Mouse (Mus musculus) forebrain, embryonic 10.5 days (tissue): Measurements from ENCODE around the gene Gm9837. TPM values are rescaled to one million over a fixed set of nuclear protein-coding genes. Genes with fewer than 3 reads are reported as not detected.
"Not testable (repeated sequence)": the region's sequence is repeated elsewhere in the genome, so short reads cannot be mapped to it uniquely, and the experiment has no call there.

Experiments used
- DNase-seq: peaks from one replicate; pipeline ENCODE4 v3.0.0-alpha.2; 2017; ENCODE audit warnings: low spot score; ENCODE audit errors: extremely low spot score
- H3K27ac ChIP-seq: fragments of 300-500 bp; sonication (generic); 2 replicates; pipeline ENCODE4 v1.5.1; 2016; ENCODE audit warnings: mild to moderate bottlenecking
- H3K27me3 ChIP-seq: fragments of 300-500 bp; sonication (generic); 2 replicates; pipeline ENCODE4 v1.6.1; 2016; ENCODE audit warnings: mild to moderate bottlenecking; ENCODE audit not compliant: poor library complexity, severe bottlenecking
- H3K36me3 ChIP-seq: fragments of 300-500 bp; sonication (generic); replicated peaks from 2 replicates; pipeline ENCODE4 v1.6.1; 2016; ENCODE audit warnings: mild to moderate bottlenecking, moderate library complexity
- H3K4me1 ChIP-seq: fragments of 300-500 bp; sonication (generic); 2 replicates; pipeline ENCODE4 v1.6.1; 2016
- H3K4me3 ChIP-seq: fragments of 300-500 bp; sonication (generic); 2 replicates; pipeline ENCODE4 v1.5.1; 2016; ENCODE audit warnings: mild to moderate bottlenecking, moderate library complexity
- H3K9me3 ChIP-seq: fragments of 300-500 bp; sonication (generic); 2 replicates; pipeline ENCODE4 v1.6.1; 2016; ENCODE audit warnings: mild to moderate bottlenecking, moderate library complexity
- WGBS: fragments of 180-500 bp; shearing (Covaris S2); methylation state at CpG from one replicate; pipeline ENCODE4 v1.1.7; 2016; 5-methylcytosine and 5-hydroxymethylcytosine counted together
- polyA plus RNA-seq: library from polyadenylated mRNA; unstranded; fragments of >200 nt; fragmentation: Nextera tagmentation; extraction: Ambion mirVana; gene quantifications from 2 replicates; pipeline ENCODE4 v1.2.1, GENCODE M21; 2016

Gene Gm9837
- polyA plus RNA-seq, 1 experiment from 2014 or later = not detected

DNA sequence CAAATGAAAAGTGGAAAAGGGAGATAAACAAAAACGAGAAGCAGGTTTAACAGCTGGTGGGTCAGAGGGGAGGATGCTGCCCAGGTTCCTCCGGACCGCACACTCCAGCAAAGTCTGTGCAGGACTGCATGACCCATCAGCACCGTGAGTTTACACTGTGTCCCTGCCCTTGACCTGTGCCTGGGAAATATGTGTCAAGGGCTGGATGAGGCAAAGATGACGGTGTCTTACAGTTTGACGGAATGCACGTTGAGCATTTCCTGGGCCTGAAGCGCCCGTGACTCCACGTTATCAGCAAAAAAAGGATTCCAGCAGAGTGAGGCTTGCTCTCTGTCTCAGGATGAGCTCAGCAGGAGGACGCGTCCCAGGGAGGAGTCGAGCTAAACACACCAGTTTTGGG lies 24.7 kb downstream of the Gm9837 start:
- Histone ChIP-seq H3K27me3 (no peaks in the 10 kb centered on the region), H3K4me1 (no peaks in the 10 kb centered on the region), H3K4me3 (no peak overlapping the region), H3K36me3 (no peaks in the 10 kb centered on the region), H3K9me3 (no peaks in the 10 kb centered on the region), H3K27ac (no peak overlapping the region)
- 64% methylated on average over 13 of the region's 13 CpGs for WGBS
- DNase-seq = no peak

- no peaks in the 10 kb centered on the region for H3K9me3 ChIP-seq
- no peak for DNase-seq
- WGBS = 48% methylated on average over 6 of the region's 6 CpGs
- H3K27ac ChIP-seq = no peak overlapping the region
- no peak overlapping the region for H3K4me3 ChIP-seq
- no peaks in the 10 kb centered on the region for H3K27me3 ChIP-seq
- no peaks in the 10 kb centered on the region for H3K4me1 ChIP-seq
- no peaks in the 10 kb centered on the region for H3K36me3 ChIP-seq
Measured at GRCm38 (mm10) chr11:53443861-53444260, 26.4 kb downstream of the Gm9837 start.

DNA sequence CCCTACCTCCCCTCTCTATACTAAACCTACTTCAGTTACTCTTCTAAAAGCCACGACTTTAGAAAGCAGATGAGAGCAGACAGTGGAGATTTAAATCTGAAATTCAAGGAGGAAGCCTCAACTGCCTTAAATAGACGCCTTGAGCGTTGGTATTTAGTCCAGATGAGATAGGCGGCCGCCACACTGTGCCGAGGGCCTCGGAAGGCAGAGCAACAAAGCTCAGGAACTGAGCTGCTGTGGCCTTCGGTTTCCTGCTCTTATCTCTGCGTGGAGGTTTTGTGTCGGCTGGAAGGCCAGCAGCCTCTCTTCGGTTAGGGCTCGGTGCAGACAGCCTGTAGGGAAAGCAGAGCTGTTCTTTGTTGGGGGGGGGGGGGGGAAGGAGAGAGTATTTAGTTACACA lies 28.4 kb downstream of the Gm9837 start:
- no peak overlapping the region for H3K4me3 ChIP-seq
- no peak overlapping the region for H3K27ac ChIP-seq
- no peak for DNase-seq
- 63% methylated on average over 12 of the region's 12 CpGs for WGBS
- no peaks in the 10 kb centered on the region for H3K9me3 ChIP-seq
- H3K27me3 ChIP-seq = no peaks in the 10 kb centered on the region
- no peaks in the 10 kb centered on the region for H3K36me3 ChIP-seq
- H3K4me1 ChIP-seq = no peaks in the 10 kb centered on the region

DNA sequence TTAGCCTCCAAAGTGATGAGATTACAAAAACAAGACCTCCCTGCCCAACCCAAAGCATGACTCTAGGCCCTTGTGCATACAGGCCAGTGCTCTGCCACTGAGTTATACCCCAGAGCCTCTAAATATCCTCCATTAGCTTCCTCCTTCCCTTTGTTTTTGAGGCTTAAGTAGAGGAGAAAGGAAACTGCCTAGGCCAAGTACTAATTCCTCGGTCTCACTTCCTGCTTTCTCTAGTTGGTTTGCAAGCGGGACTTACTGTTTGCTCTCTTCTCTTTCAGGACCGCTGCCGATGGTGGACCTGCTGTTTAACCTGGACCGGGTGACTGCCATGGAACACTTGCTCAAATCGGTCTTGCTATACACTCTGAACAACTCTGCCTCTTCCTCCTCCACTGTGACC lies 33.9 kb downstream of the Gm9837 start:
- H3K4me3 ChIP-seq = no peak overlapping the region
- 95% methylated on average over 6 of the region's 6 CpGs for WGBS
- no peak for DNase-seq
- no peaks in the 10 kb centered on the region for H3K9me3 ChIP-seq
- no peaks in the 10 kb centered on the region for H3K36me3 ChIP-seq
- H3K4me1 ChIP-seq = peaks cover 5% of the 10 kb centered on the region
- H3K27ac ChIP-seq = no peak overlapping the region
- no peaks in the 10 kb centered on the region for H3K27me3 ChIP-seq

DNA sequence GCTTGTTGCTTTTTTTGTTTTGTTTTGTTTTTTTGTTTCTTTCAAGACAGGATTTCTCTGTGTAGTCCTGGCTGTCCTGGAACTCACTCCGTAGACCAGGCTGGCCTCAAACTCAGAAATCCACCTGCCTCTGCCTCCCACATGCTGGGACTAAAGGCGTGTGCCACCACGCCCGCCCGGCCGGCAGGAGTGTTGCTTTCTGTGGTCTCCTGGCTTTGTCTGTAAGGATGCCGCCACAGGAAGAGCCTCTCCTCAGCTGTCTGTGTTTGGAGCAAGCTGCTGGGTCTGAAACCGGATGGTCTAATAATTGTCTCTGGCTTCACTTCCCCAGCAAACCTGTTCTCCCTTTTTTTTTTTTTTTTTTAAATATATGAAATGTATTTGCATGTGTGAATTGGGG lies 34.8 kb downstream of the Gm9837 start:
- H3K9me3 ChIP-seq = no peaks in the 10 kb centered on the region
- no peak overlapping the region for H3K4me3 ChIP-seq
- peaks cover 8% of the 10 kb centered on the region for H3K4me1 ChIP-seq
- no peak overlapping the region for H3K27ac ChIP-seq
- no peaks in the 10 kb centered on the region for H3K36me3 ChIP-seq
- no peaks in the 10 kb centered on the region for H3K27me3 ChIP-seq
- DNase-seq = no peak
- 91% methylated on average over 8 of the region's 8 CpGs for WGBS

GRCm38 (mm10) chr11:53433057-53433456 lies 37.2 kb downstream of the Gm9837 start:
- Histone ChIP-seq H3K9me3 (no peaks in the 10 kb centered on the region), H3K27me3 (no peaks in the 10 kb centered on the region), H3K36me3 (peaks cover 13% of the 10 kb centered on the region), H3K27ac (no peak overlapping the region), H3K4me1 (peaks cover 20% of the 10 kb centered on the region), H3K4me3 (no peak overlapping the region)
- DNase-seq = no peak
- WGBS = 65% methylated on average over 6 of the region's 6 CpGs

- Histone ChIP-seq H3K9me3 (no peaks in the 10 kb centered on the region), H3K27ac (peak overlapping the region; percentile 89), H3K27me3 (no peaks in the 10 kb centered on the region), H3K4me1 (peaks cover 20% of the 10 kb centered on the region), H3K36me3 (peaks cover 26% of the 10 kb centered on the region), H3K4me3 (peak overlapping the region; percentile 96)
- WGBS = 25% methylated on average over 9 of the region's 9 CpGs
- DNase-seq = no peak
Measured at GRCm38 (mm10) chr11:53431347-53432056, 38.8 kb downstream of the Gm9837 start.

GRCm38 (mm10) chr11:53430670-53431346 lies 39.5 kb downstream of the Gm9837 start, which contains the start of the genes Uqcrq and Gdf9:
Gene Uqcrq, minus strand, starts transcription at chr11:53430831.
Gene Gdf9, plus strand, starts transcription at chr11:53431023.
- peak within 1 kb of the TSS; percentile 96 for H3K4me3 ChIP-seq
- H3K27me3 ChIP-seq = no peaks in the 10 kb centered on the region
- H3K9me3 ChIP-seq = no peaks in the 10 kb centered on the region
- under 1% methylated on average over 44 of the region's 44 CpGs for WGBS
- peak; percentile 97 for DNase-seq
- peaks cover 26% of the 10 kb centered on the region for H3K36me3 ChIP-seq
- H3K27ac ChIP-seq = peak within 1 kb of the TSS; percentile 89
- H3K4me1 ChIP-seq = peaks cover 20% of the 10 kb centered on the region

DNA sequence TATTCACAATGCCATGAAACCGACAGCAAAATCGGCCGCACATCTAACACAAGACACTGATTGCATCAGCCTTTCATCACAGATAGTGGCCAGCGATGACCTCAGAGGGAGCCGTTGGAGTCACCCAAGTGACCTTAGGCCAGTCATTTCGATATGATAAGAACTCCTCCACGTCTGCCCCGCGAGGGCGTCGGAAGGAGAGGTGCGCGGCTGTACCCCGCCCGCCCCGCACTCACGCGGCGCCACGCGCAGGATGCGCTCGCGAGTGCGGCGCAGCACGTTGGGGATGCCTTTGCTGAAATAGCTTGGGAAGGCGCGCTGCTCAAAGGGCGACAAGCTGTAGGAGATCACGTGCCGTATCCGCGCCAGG lies 40.0 kb downstream of the Gm9837 start:
- H3K27ac ChIP-seq = peak overlapping the region; percentile 89
- H3K9me3 ChIP-seq = no peaks in the 10 kb centered on the region
- H3K27me3 ChIP-seq = no peaks in the 10 kb centered on the region
- WGBS = under 1% methylated on average over 34 of the region's 34 CpGs
- H3K4me3 ChIP-seq = peak overlapping the region; percentile 96
- peaks cover 26% of the 10 kb centered on the region for H3K36me3 ChIP-seq
- peaks cover 20% of the 10 kb centered on the region for H3K4me1 ChIP-seq
- DNase-seq = peak; percentile 25

DNA sequence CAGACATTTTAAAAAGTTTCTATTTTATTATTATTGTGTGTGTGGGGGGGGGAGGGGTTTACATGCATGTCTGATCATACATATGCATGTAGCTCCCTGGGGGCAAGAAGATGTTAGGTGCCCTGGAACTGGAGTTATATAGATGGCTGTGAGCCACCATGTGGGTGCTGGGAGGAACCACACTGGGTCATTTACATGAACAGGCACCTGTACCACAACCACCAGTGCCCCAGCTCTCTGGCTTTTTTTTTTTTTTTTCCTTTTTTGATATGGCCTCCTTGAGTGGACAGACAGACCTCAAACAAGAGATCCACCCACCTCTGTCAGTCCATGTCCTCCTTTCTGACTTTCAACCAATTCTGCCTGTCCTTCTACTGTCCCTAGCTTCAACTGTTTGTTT lies 41.1 kb downstream of the Gm9837 start:
- Histone ChIP-seq H3K4me1 (peaks cover 20% of the 10 kb centered on the region), H3K4me3 (peak overlapping the region; percentile 96), H3K27me3 (no peaks in the 10 kb centered on the region), H3K27ac (no peak overlapping the region), H3K36me3 (peaks cover 26% of the 10 kb centered on the region), H3K9me3 (no peaks in the 10 kb centered on the region)
- no peak for DNase-seq

GRCm38 (mm10) chr11:53428716-53429057 lies 41.6 kb downstream of the Gm9837 start:
- no peak overlapping the region; the same call in 1 of the 2 replicates for H3K4me3 ChIP-seq
- H3K27ac ChIP-seq = no peak overlapping the region
- no peak for DNase-seq
- no peaks in the 10 kb centered on the region for H3K27me3 ChIP-seq
- 98% methylated on average over 5 of the region's 5 CpGs for WGBS
- H3K36me3 ChIP-seq = peaks cover 26% of the 10 kb centered on the region
- H3K9me3 ChIP-seq = no peaks in the 10 kb centered on the region
- H3K4me1 ChIP-seq = peaks cover 20% of the 10 kb centered on the region

DNA sequence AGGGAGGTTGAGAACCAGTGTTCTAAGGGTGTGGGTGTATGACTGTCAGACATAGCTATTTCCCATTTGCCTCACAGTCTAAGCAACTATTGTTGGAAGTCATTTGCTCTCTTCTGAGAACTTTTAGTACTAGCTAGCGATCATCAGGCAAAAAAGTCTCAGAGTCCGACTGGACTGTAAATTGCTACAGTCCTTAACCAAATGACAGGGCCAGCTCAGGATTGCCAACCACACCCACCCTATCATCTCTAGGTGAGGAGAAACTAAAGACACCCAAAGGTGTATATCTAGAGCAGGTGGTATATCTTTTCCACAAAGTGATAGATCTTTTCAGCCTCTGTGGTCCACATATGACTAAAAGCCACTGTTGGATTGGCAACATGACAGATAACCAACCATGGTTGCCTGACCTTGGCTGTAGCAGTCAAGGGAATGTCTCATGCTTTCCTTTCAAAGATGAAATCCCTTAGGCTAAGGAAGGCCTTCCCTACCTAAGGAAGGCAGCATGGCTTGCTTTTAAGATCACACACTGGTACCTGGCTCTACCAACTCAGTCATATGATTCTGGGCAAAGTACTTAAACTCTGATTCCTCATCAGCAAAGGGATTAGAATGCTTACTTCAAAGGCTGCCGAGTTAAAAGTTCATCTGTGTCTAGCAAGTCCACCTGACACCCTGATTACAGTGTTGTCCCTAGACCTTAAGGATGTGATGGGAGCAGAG lies 42.1 kb downstream of the Gm9837 start:
- 90% methylated on average over 3 of the region's 3 CpGs for WGBS
- H3K27ac ChIP-seq = no peak overlapping the region

DNA sequence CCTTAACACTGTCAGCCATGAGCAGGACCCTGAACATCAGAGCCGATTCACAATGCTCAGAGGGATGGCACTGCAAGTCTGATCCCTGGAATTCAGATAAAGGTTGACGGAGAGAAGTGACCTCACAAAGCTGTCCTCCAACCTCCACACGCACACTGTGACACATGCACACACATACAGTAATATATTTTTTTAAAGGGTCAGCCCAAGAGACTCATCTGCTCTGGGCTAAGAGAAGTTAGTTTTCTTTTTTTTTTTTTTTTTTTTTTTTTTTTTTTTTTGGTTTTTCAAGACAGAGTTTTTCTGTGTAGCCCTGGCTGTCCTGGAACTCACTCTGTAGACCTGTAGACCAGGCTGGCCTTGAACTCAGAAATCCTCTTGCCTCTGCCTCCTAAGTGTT lies 43.4 kb downstream of the Gm9837 start:
- not testable (repeated sequence) for DNase-seq, H3K9me3 ChIP-seq, H3K27me3 ChIP-seq, H3K27ac ChIP-seq, H3K4me3 ChIP-seq
- H3K4me1 ChIP-seq = peaks cover 20% of the 10 kb centered on the region
- H3K36me3 ChIP-seq = peaks cover 30% of the 10 kb centered on the region
- 90% methylated on average over 3 of the region's 3 CpGs for WGBS

More for the DNA sequence above, 42.1 kb downstream of the Gm9837 start:
- Histone ChIP-seq H3K36me3 (peaks cover 26% of the 10 kb centered on the region), H3K27me3 (no peaks in the 10 kb centered on the region), H3K4me3 (no peak overlapping the region), H3K4me1 (peaks cover 20% of the 10 kb centered on the region), H3K9me3 (no peaks in the 10 kb centered on the region)
- no peak for DNase-seq
